Comparison of ENCODE assay signal across 9 mouse cellular contexts in genomic region chr7:101932551-101932950, GRCm38 (mm10). TPM values are rescaled to one million over a fixed set of nuclear protein-coding genes. Genes with fewer than 3 reads are reported as not detected.
A peak's percentile ranks its signal among the peaks of the same experiment; 100 is the strongest.
DNase-seq lines count a peak whose midpoint lies in the region; ATAC-seq and TF ChIP-seq lines count a peak whose summit lies in the region.
"Had no signal": no experiment of that assay in that cellular context is flagged by ENCODE, and none has a peak within 500 bp of the region (broad histone marks: within the 10 kb centered on the region; RNA-seq: fewer than 3 reads in every experiment).

No protein-coding gene starts in this region.

- TF ChIP-seq CTCF in ES-Bruce4 (IDR thresholded peaks at IDR 0.05; ENCODE audit: low read depth, low read length): no peak

- TF ChIP-seq POLR2A in ES-Bruce4 (IDR thresholded peaks at IDR 0.05; ENCODE audit: insufficient read depth, low read length): no peak

- no peaks in the 10 kb centered on the region for H3K9me3 ChIP-seq in heart, embryonic 16.5 days (replicated peaks; ENCODE audit: control insufficient read depth, low read length)
- no peaks in the 10 kb centered on the region for H3K9me3 ChIP-seq in ES-Bruce4 (replicated peaks; ENCODE audit: control insufficient read depth, insufficient read depth, low read length, poor library complexity, severe bottlenecking)
- H3K9me3 ChIP-seq in forebrain, embryonic 15.5 days: no peaks in the 10 kb centered on the region
- H3K9me3 ChIP-seq in liver, embryonic 16.5 days (replicated peaks; ENCODE audit: control insufficient read depth, low read length): no peaks in the 10 kb centered on the region

- H3K27me3 ChIP-seq in heart, embryonic 16.5 days (ENCODE audit: control insufficient read depth, insufficient read depth, low read length): no peaks in the 10 kb centered on the region
- H3K27me3 ChIP-seq in ES-Bruce4 (ENCODE audit: control insufficient read depth, insufficient read depth, low read length, poor library complexity, severe bottlenecking): no peaks in the 10 kb centered on the region
- no peaks in the 10 kb centered on the region for H3K27me3 ChIP-seq in forebrain, embryonic 15.5 days
- no peaks in the 10 kb centered on the region for H3K27me3 ChIP-seq in liver, embryonic 16.5 days (ENCODE audit: control insufficient read depth, insufficient read depth, low read depth, low read length)

- no peak for ATAC-seq in heart, embryonic 16.5 days (replicated peaks; ENCODE audit: extremely low read depth, insufficient read depth, low FRiP score)
- ATAC-seq in forebrain, embryonic 15.5 days (replicated peaks): no peak
- ATAC-seq in liver, embryonic 16.5 days (ENCODE audit: low read depth): no peak

- TF ChIP-seq EP300 in ES-Bruce4 (IDR thresholded peaks at IDR 0.05; ENCODE audit: insufficient read depth, low read depth, low read length): no peak

- peak overlapping the region; percentile 8; the same call in 1 of the 2 replicates for H3K4me2 ChIP-seq in heart, embryonic 16.5 days (ENCODE audit: low read depth, low read length)
- peak overlapping the region; percentile 76; the same call in 1 of the 2 replicates for H3K4me2 ChIP-seq in forebrain, embryonic 15.5 days (replicated peaks)
- H3K4me2 ChIP-seq in liver, embryonic 16.5 days (ENCODE audit: low read depth, low read length): peak overlapping the region; percentile 91

- no peak overlapping the region for H3K9ac ChIP-seq in heart, embryonic 16.5 days (ENCODE audit: low read length)
- H3K9ac ChIP-seq in ES-Bruce4 (ENCODE audit: low read depth, poor library complexity, severe bottlenecking): peak overlapping the region; percentile 87; the same call in 1 of the 2 replicates
- H3K9ac ChIP-seq in forebrain, embryonic 15.5 days (replicated peaks): no peak overlapping the region
- no peak overlapping the region for H3K9ac ChIP-seq in liver, embryonic 16.5 days (ENCODE audit: low read depth, low read length)

- peaks cover 21% of the 10 kb centered on the region for H3K4me1 ChIP-seq in heart, embryonic 16.5 days (ENCODE audit: control insufficient read depth, insufficient read depth, low read length)
- no peaks in the 10 kb centered on the region for H3K4me1 ChIP-seq in ES-Bruce4 (ENCODE audit: control insufficient read depth, insufficient read depth, low read length)
- H3K4me1 ChIP-seq in forebrain, embryonic 15.5 days: peaks cover 35% of the 10 kb centered on the region
- peaks cover 31% of the 10 kb centered on the region for H3K4me1 ChIP-seq in liver, embryonic 16.5 days (ENCODE audit: control insufficient read depth, low read depth, low read length)

- no peak overlapping the region for H3K27ac ChIP-seq in heart, embryonic 16.5 days (ENCODE audit: low read length)
- no peak overlapping the region for H3K27ac ChIP-seq in ES-Bruce4 (ENCODE audit: insufficient read depth, low read length)
- H3K27ac ChIP-seq in forebrain, embryonic 15.5 days (replicated peaks): no peak overlapping the region
- no peak overlapping the region for H3K27ac ChIP-seq in liver, embryonic 16.5 days (ENCODE audit: low read length)

- whole genome bisulfite sequencing in heart, embryonic 16.5 days: 71% methylated on average over 1 of the region's 1 CpGs
- 89% methylated on average over 1 of the region's 1 CpGs for WGBS in forebrain, embryonic 15.5 days
- 76% methylated on average over 1 of the region's 1 CpGs for WGBS in liver, embryonic 16.5 days (ENCODE audit: insufficient replicate concordance)

- no peak for DNase-seq in heart, adult 11 months
- no peak for DNase-seq in embryo, embryonic 11 days
- no peak for DNase-seq in thymus, postnatal 25 days
- DNase-seq in urinary bladder, adult 2 months (ENCODE audit: low spot score): no peak
- DNase-seq: thymus, adult 18-20 months had no signal

- no peak overlapping the region for H3K4me3 ChIP-seq in heart, embryonic 16.5 days (ENCODE audit: low read length)
- H3K4me3 ChIP-seq in ES-Bruce4 (ENCODE audit: low read depth, low read length): no peak overlapping the region
- H3K4me3 ChIP-seq in forebrain, embryonic 15.5 days: peak overlapping the region; percentile 89
- H3K4me3 ChIP-seq in liver, embryonic 16.5 days (ENCODE audit: low read depth, low read length): 0 out of 2 replicates have a peak overlapping the region, but pooled peaks have one; percentile 25

- no peaks in the 10 kb centered on the region for H3K36me3 ChIP-seq in heart, embryonic 16.5 days (ENCODE audit: control insufficient read depth, insufficient read depth)
- H3K36me3 ChIP-seq in ES-Bruce4 (ENCODE audit: control insufficient read depth, insufficient read depth, low read length, poor library complexity, severe bottlenecking): 0 out of 2 replicates have a peak, but pooled peaks cover 3% of the 10 kb centered on the region
- no peaks in the 10 kb centered on the region for H3K36me3 ChIP-seq in forebrain, embryonic 15.5 days
- H3K36me3 ChIP-seq in liver, embryonic 16.5 days (ENCODE audit: control insufficient read depth, insufficient read depth): no peaks in the 10 kb centered on the region

RNA-seq across cellular contexts. Expression of gene Lrrc51, which starts 1.1 kb away (rescaled TPM):
- 5.9 and 7.0 TPM in 2 replicates for polyA plus RNA-seq in heart, embryonic 16.5 days (2015; fragmentation: Nextera tagmentation; extraction: Ambion mirVana)
- 6.7 and 7.5 TPM in 2 replicates for polyA plus RNA-seq in ES-Bruce4 (2011; ENCODE audit: insufficient read depth, insufficient read length, low read depth, missing spikeins)
- 9.5 and 12.7 TPM in 2 replicates for polyA plus RNA-seq in forebrain, embryonic 15.5 days (2015; fragmentation: Nextera tagmentation; extraction: Ambion mirVana)
- polyA plus RNA-seq in liver, embryonic 16.5 days (2015; fragmentation: Nextera tagmentation; extraction: Ambion mirVana): 1.3 and 2.1 TPM in 2 replicates
- 25.7 and 34.4 TPM in 2 replicates for polyA plus RNA-seq in urinary bladder, adult 2 months (2012; rRNA removed)

RNA-seq across cellular contexts. Expression of gene Numa1, which starts 1.4 kb away (rescaled TPM):
- polyA plus RNA-seq in heart, embryonic 16.5 days (2015; fragmentation: Nextera tagmentation; extraction: Ambion mirVana): 41.0 and 46.5 TPM in 2 replicates
- 160 and 170 TPM in 2 replicates for polyA plus RNA-seq in ES-Bruce4 (2011; ENCODE audit: insufficient read depth, insufficient read length, low read depth, missing spikeins)
- 63.3 and 65.1 TPM in 2 replicates for polyA plus RNA-seq in forebrain, embryonic 15.5 days (2015; fragmentation: Nextera tagmentation; extraction: Ambion mirVana)
- polyA plus RNA-seq in liver, embryonic 16.5 days (2015; fragmentation: Nextera tagmentation; extraction: Ambion mirVana): 32.1 and 32.5 TPM in 2 replicates
- 50.5 and 80.1 TPM in 2 replicates for polyA plus RNA-seq in urinary bladder, adult 2 months (2012; rRNA removed)

RNA-seq across cellular contexts. Expression of gene Tomt, which starts 26.4 kb away (rescaled TPM):
- polyA plus RNA-seq in heart, embryonic 16.5 days (2015; fragmentation: Nextera tagmentation; extraction: Ambion mirVana): 0.14 TPM in 1 of 2 replicates, not detected in the other
- not detected in 2 replicates for polyA plus RNA-seq in ES-Bruce4 (2011; ENCODE audit: insufficient read depth, insufficient read length, low read depth, missing spikeins)
- polyA plus RNA-seq in forebrain, embryonic 15.5 days (2015; fragmentation: Nextera tagmentation; extraction: Ambion mirVana): 0.24 and 0.47 TPM in 2 replicates
- polyA plus RNA-seq in liver, embryonic 16.5 days (2015; fragmentation: Nextera tagmentation; extraction: Ambion mirVana): 0.25 and 0.31 TPM in 2 replicates
- 0.12 and 0.23 TPM in 2 replicates for polyA plus RNA-seq in urinary bladder, adult 2 months (2012; rRNA removed)

RNA-seq across cellular contexts. Expression of gene Lamtor1, which starts 26.8 kb away (rescaled TPM):
- polyA plus RNA-seq in heart, embryonic 16.5 days (2015; fragmentation: Nextera tagmentation; extraction: Ambion mirVana): 147 and 151 TPM in 2 replicates
- polyA plus RNA-seq in ES-Bruce4 (2011; ENCODE audit: insufficient read depth, insufficient read length, low read depth, missing spikeins): 80.9 and 85.9 TPM in 2 replicates
- 165 and 167 TPM in 2 replicates for polyA plus RNA-seq in forebrain, embryonic 15.5 days (2015; fragmentation: Nextera tagmentation; extraction: Ambion mirVana)
- 63.7 TPM in 2 replicates for polyA plus RNA-seq in liver, embryonic 16.5 days (2015; fragmentation: Nextera tagmentation; extraction: Ambion mirVana)
- 132 and 149 TPM in 2 replicates for polyA plus RNA-seq in urinary bladder, adult 2 months (2012; rRNA removed)

Comparison
In these comparisons a context has a peak if more than half of its experiments do, and no peak if none do; other contexts are left out.
1. H3K4me2 ChIP-seq: peak in every context shown above with its lines; median percentile 91 in liver, embryonic 16.5 days; 76 in forebrain, embryonic 15.5 days; 8 in heart, embryonic 16.5 days.
2. H3K4me3 ChIP-seq: peak in forebrain, embryonic 15.5 days (single experiment) and liver, embryonic 16.5 days (single experiment); none in heart, embryonic 16.5 days (single experiment) and ES-Bruce4 (single experiment).